Mouse (Mus musculus) spleen, adult 2 months (tissue): ENCODE results near the gene Tubgcp3. TPM values are rescaled to one million over a fixed set of nuclear protein-coding genes. Genes with fewer than 3 reads are reported as not detected.

Source experiments
- DNase-seq, 2 experiments: peaks; one replicate each; pipeline versions ENCODE4 v3.0.0 to v3.0.0-alpha.2; 2012 to 2021; ENCODE audit warnings: low spot score in 2 of 2, low read depth in 1 of 2
- H3K27ac ChIP-seq: fragments of 200-500 bp; 2 replicates; pipeline ENCODE4 v1.5.1; 2012; ENCODE audit warnings: low read length, inconsistent platforms; ENCODE audit not compliant: insufficient read depth
- H3K27me3 ChIP-seq: fragments of 200-500 bp; 2 replicates; pipeline ENCODE4 v1.6.1; 2012; ENCODE audit warnings: mild to moderate bottlenecking, moderate library complexity, low read length, inconsistent platforms; ENCODE audit not compliant: control insufficient read depth, insufficient read depth
- H3K36me3 ChIP-seq: fragments of 200-500 bp; 2 replicates; pipeline ENCODE4 v1.6.1; 2012; ENCODE audit warnings: mild to moderate bottlenecking, low read length, inconsistent platforms; ENCODE audit not compliant: control insufficient read depth, insufficient read depth
- H3K4me1 ChIP-seq: fragments of 200-500 bp; 2 replicates; pipeline ENCODE4 v1.6.1; 2011; ENCODE audit warnings: inconsistent platforms; ENCODE audit not compliant: control insufficient read depth, insufficient read depth, insufficient read length
- H3K4me3 ChIP-seq: fragments of 200-500 bp; 2 replicates; pipeline ENCODE4 v1.5.1; 2011; ENCODE audit warnings: mild to moderate bottlenecking, inconsistent platforms; ENCODE audit not compliant: insufficient read depth, insufficient read length; ENCODE audit errors: extremely low read depth
- CTCF ChIP-seq: fragments of 200-500 bp; IDR thresholded peaks from 2 replicates; pipeline ENCODE4 v1.5.1; 2011; ENCODE audit warnings: mild to moderate bottlenecking, inconsistent platforms; ENCODE audit not compliant: insufficient read depth, insufficient read length, insufficient replicate concordance; ENCODE audit errors: extremely low read depth
- POLR2A ChIP-seq: fragments of 200-500 bp; IDR thresholded peaks from 2 replicates; pipeline ENCODE4 v1.6.1; 2011; ENCODE audit warnings: low read depth, low read length, inconsistent platforms
- WGBS: fragments of 180-500 bp; shearing (Covaris S2); methylation state at CpG from one replicate; pipeline ENCODE4 v1.1.7; 2018; 5-methylcytosine and 5-hydroxymethylcytosine counted together
- polyA plus RNA-seq: library from polyadenylated mRNA; depleted of rRNA; stranded (reverse); fragments of >200 nt; gene quantifications from 2 replicates; pipeline ENCODE4 v1.2.3, GENCODE M21; 2012

Tubgcp3 gene
- polyA plus RNA-seq, 1 experiment: 38.4 TPM

DNA sequence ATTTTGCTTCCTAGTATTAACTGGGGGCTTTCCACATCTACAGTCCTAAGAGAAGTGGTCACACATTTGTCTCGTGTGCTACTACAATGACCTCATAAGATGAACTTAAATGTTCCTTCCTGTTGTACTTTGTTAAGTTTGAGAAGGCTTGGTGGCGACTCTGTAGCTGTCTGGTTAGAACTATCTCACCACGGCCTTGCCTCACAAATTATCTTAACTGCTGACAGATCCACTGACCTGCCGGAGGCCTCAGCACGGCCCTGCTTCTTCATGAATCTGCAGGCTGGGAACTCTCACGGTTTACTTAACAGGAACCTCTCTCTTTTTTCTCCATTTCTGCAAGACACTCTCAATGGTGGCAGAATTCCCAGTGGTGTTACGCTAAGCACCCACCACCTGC lies 27.2 kb downstream of the Tubgcp3 start:
- peaks cover 37% of the 10 kb centered on the region for H3K36me3 ChIP-seq
- no peaks in the 10 kb centered on the region for H3K27me3 ChIP-seq
- no peak overlapping the region for H3K27ac ChIP-seq
- no peaks in the 10 kb centered on the region for H3K4me1 ChIP-seq
- TF ChIP-seq CTCF (no peak), POLR2A (no peak)
- 85% methylated on average over 7 of the region's 7 CpGs for WGBS
- DNase-seq: no peak
- no peak overlapping the region for H3K4me3 ChIP-seq

DNA sequence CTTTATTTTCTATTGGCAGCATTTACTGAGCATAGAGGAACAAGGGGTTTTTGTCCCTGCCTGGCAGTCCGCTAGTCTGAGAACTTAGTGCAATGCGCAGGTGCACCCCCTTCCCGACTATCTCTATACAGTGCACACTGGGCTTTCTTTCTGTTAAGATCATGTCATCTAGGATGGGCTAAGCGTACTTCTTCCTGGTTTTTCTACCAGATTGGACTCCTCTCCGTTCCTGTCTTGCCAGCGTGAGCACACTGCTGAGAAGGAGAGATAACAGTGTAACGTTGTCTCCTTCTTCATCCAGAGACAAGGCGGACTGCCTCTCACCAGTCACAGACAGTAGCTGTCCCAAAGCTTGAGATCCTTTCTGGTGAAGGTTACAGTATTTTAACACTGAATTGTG lies 27.7 kb downstream of the Tubgcp3 start:
- Histone ChIP-seq H3K4me1 (no peaks in the 10 kb centered on the region), H3K4me3 (no peak overlapping the region), H3K27me3 (no peaks in the 10 kb centered on the region), H3K27ac (no peak overlapping the region), H3K36me3 (peaks cover 37% of the 10 kb centered on the region)
- 93% methylated on average over 8 of the region's 8 CpGs for WGBS
- TF ChIP-seq CTCF (no peak), POLR2A (no peak)
- DNase-seq: no peak

GRCm38 (mm10) chr8:12641527-12641926 lies 30.5 kb downstream of the Tubgcp3 start:
- Histone ChIP-seq H3K4me1 (no peaks in the 10 kb centered on the region), H3K36me3 (peaks cover 47% of the 10 kb centered on the region), H3K27ac (no peak overlapping the region), H3K4me3 (no peak overlapping the region), H3K27me3 (no peaks in the 10 kb centered on the region)
- DNase-seq: no peak
- no peak for TF ChIP-seq POLR2A
- TF ChIP-seq CTCF: no peak
- WGBS: 95% methylated on average over 6 of the region's 6 CpGs

- Histone ChIP-seq H3K27ac (no peak overlapping the region), H3K4me3 (no peak overlapping the region), H3K36me3 (peaks cover 42% of the 10 kb centered on the region), H3K4me1 (no peaks in the 10 kb centered on the region), H3K27me3 (no peaks in the 10 kb centered on the region)
- 94% methylated on average over 11 of the region's 11 CpGs for WGBS
- TF ChIP-seq CTCF: no peak
- TF ChIP-seq POLR2A: no peak
- no peak for DNase-seq
Observed at GRCm38 (mm10) chr8:12638446-12638845, 33.6 kb downstream of the Tubgcp3 start.

DNA sequence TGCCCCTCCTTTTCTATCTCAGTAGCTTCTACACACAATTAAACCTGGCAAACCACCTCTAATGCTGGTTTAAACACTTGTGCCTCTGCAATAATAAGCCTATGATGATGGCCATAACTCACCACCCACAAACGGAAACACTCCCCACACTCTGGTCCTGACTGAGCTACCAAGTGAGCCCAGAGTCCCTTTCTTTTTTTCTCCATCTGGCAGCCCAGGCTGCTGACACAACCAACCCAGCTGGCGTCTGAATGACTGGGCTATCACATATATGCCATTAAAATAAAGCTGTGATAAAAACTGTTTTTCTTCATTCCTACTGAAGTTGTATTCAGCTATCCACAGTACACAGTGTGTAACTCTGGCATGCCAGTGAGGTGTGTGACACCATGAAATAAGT lies 36.7 kb downstream of the Tubgcp3 start:
- Histone ChIP-seq H3K4me3 (no peak overlapping the region), H3K27me3 (no peaks in the 10 kb centered on the region), H3K4me1 (no peaks in the 10 kb centered on the region), H3K36me3 (peaks cover 44% of the 10 kb centered on the region), H3K27ac (no peak overlapping the region)
- TF ChIP-seq POLR2A: no peak
- TF ChIP-seq CTCF: no peak
- DNase-seq: no peak
- WGBS: 94% methylated on average over 2 of the region's 2 CpGs

DNA sequence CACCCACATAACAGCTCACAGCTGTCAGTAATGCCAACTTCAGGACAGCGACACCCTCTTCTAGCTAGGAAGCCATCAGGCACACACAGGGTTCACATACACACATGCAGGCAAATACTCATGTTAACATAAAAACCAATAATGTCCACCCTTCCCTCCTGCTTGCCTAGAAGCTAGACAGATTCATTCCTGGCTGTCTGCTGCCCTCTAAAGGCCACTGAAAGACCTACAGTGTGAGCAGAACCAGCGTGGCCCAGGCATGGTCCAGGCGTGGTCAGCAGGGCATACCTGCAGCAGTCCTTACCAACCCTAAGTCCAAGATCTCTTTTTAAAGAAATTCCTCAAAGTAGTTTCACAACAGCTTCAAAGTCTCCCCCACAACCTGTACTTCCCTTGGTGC lies 43.0 kb downstream of the Tubgcp3 start:
- DNase-seq: no peak
- Histone ChIP-seq H3K4me1 (no peaks in the 10 kb centered on the region), H3K27me3 (no peaks in the 10 kb centered on the region), H3K27ac (no peak overlapping the region), H3K36me3 (peaks cover 19% of the 10 kb centered on the region), H3K4me3 (no peak overlapping the region)
- peak; percentile 22; the same call in 1 of the 2 replicates for TF ChIP-seq CTCF
- TF ChIP-seq POLR2A: no peak
- 86% methylated on average over 3 of the region's 3 CpGs for WGBS

- no peak for TF ChIP-seq CTCF
- no peak for TF ChIP-seq POLR2A
- no peak overlapping the region for H3K4me3 ChIP-seq
- peaks cover 26% of the 10 kb centered on the region for H3K36me3 ChIP-seq
- no peak overlapping the region for H3K27ac ChIP-seq
- 93% methylated on average over 5 of the region's 5 CpGs for WGBS
- DNase-seq: no peak
- H3K4me1 ChIP-seq: no peaks in the 10 kb centered on the region
- H3K27me3 ChIP-seq: no peaks in the 10 kb centered on the region
Observed at GRCm38 (mm10) chr8:12625890-12626289, 46.2 kb downstream of the Tubgcp3 start.
